Mouse (Mus musculus) liver, embryonic 14.5 days (tissue): ENCODE measurements around the gene Nudt17. TPM values are rescaled to one million over a fixed set of nuclear protein-coding genes. Genes with fewer than 3 reads are reported as not detected.

Experiments used
- ATAC-seq: fragments of 200-750 bp; cut with Nextera tagmentation; 2 replicates; pipeline ENCODE4 v1.8.0; 2017; ENCODE audit warnings: moderate number of reproducible peaks, mild to moderate bottlenecking, moderate library complexity; ENCODE audit not compliant: insufficient read depth
- DNase-seq, 3 experiments: peaks; one replicate each; pipeline ENCODE4 v3.0.0-alpha.2; 2012 to 2013; ENCODE audit warnings: low read depth in 3 of 3, low spot score in 3 of 3
- H3K27ac ChIP-seq: fragments of 300-500 bp; sonication (generic); 2 replicates; pipeline ENCODE4 v1.5.1; 2014; ENCODE audit warnings: moderate library complexity, mild to moderate bottlenecking, control low read depth, inconsistent platforms
- H3K27me3 ChIP-seq: fragments of 300-500 bp; sonication (generic); 2 replicates; pipeline ENCODE4 v1.6.1; 2014; ENCODE audit warnings: mild to moderate bottlenecking, low read length, moderate library complexity; ENCODE audit not compliant: control insufficient read depth, insufficient read depth
- H3K36me3 ChIP-seq: fragments of 300-500 bp; sonication (generic); replicated peaks from 2 replicates; pipeline ENCODE4 v1.6.1; 2014; ENCODE audit warnings: low read depth; ENCODE audit not compliant: control insufficient read depth, insufficient read depth
- H3K4me1 ChIP-seq, 2 experiments: fragments of 200-500 bp in 1 of 2; fragments of 300-500 bp in 1 of 2; sonication (generic) in 1 of 2; replicated peaks; 2 replicates each; pipeline ENCODE4 v1.6.1; 2012 to 2014; ENCODE audit warnings: antibody characterized with exemption in 1 of 2, inconsistent platforms in 1 of 2, low read length in 1 of 2; ENCODE audit not compliant: control insufficient read depth in 2 of 2, insufficient read depth in 2 of 2
- H3K4me2 ChIP-seq: fragments of 300-500 bp; sonication (generic); 2 replicates; pipeline ENCODE4 v1.6.1; 2014; ENCODE audit warnings: low read depth, mild to moderate bottlenecking, control low read depth, moderate library complexity
- H3K4me3 ChIP-seq, 2 experiments: fragments of 200-500 bp in 1 of 2; fragments of 300-500 bp in 1 of 2; sonication (generic) in 1 of 2; 2 replicates each; pipeline ENCODE4 v1.5.1; 2012 to 2014; ENCODE audit warnings: low read depth in 2 of 2, low read length in 2 of 2, mild to moderate bottlenecking in 2 of 2, control low read depth in 1 of 2, inconsistent platforms in 1 of 2, moderate library complexity in 1 of 2; ENCODE audit not compliant: insufficient read depth in 1 of 2
- H3K9ac ChIP-seq: fragments of 300-500 bp; sonication (generic); replicated peaks from 2 replicates; pipeline ENCODE4 v1.6.1; 2014; ENCODE audit warnings: mild to moderate bottlenecking, control low read depth, moderate library complexity
- H3K9me3 ChIP-seq: fragments of 300-500 bp; sonication (generic); 2 replicates; pipeline ENCODE4 v1.6.1; 2016; ENCODE audit warnings: low read length, mixed read lengths; ENCODE audit not compliant: control insufficient read depth
- CTCF ChIP-seq: IDR thresholded peaks from 2 replicates; pipeline ENCODE4 v1.5.1; 2016; ENCODE audit warnings: antibody characterized with exemption, low read depth, control low read depth
- EP300 ChIP-seq: IDR thresholded peaks from 2 replicates; pipeline ENCODE4 v1.6.1; 2016; ENCODE audit warnings: antibody characterized with exemption, low read depth
- WGBS: fragments of 180-500 bp; shearing (Covaris S2); extraction: QIAGEN DNeasy Blood & Tissue Kit; methylation state at CpG from one replicate; pipeline ENCODE4 v1.1.7; 2014; ENCODE audit not compliant: insufficient replicate concordance; 5-methylcytosine and 5-hydroxymethylcytosine counted together
- polyA plus RNA-seq, 2 experiments: library from polyadenylated mRNA; depleted of rRNA in 1 of 2; stranded (reverse) in 1 of 2; unstranded in 1 of 2; fragments of >200 nt; fragmentation: Nextera tagmentation in 1 of 2; extraction: Ambion mirVana in 1 of 2; gene quantifications; 2 replicates each; pipeline versions ENCODE4 v1.2.1 to v1.2.3; 2012 to 2014

Nudt17 gene
- polyA plus RNA-seq, 2 experiments: 0.65 to 1.4 TPM

DNA sequence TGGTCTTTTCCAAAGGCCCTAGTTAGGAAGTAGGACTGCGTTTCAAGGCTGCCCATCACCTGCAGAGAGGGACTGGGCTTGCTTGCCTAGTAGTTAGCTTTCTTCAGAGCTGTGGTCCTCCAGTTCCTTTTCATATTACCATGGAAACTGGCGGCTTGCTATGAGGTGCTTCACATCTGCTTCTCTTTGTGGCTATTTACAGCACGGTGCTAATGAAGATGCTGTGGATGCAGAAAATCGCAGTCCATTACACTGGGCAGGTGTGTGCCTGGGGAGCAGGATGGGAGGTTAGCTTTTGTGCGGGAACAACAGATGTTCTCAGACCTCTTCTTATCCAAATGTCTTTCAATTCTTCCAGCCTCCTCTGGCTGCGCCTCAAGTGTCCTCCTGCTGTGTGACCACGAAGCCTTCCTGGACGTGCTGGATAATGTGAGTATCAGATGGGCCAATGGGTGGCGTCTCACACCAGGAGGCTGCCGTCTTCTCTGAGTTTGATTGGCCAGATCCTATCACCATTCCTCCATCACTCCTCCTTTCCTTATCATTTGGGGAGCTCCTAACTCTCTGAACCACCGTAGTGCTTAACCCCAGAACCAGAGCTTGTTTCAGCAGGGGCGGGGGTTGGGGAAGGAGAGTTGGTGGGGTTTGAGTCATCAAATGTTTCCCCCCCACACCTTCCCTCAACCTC, 27.9 kb downstream of the Nudt17 start:
- H3K9me3 ChIP-seq: no peaks in the 10 kb centered on the region
- no peaks in the 10 kb centered on the region for H3K36me3 ChIP-seq
- no peak for TF ChIP-seq EP300
- TF ChIP-seq CTCF: no peak
- H3K4me2 ChIP-seq: no peak overlapping the region
- H3K9ac ChIP-seq: no peak overlapping the region
- no peak overlapping the region for H3K27ac ChIP-seq
- H3K4me3 ChIP-seq: no peak overlapping the region
- 22% methylated on average over 12 of the region's 12 CpGs for WGBS
- peaks cover 17% of the 10 kb centered on the region for H3K27me3 ChIP-seq
- ATAC-seq (no peak), DNase-seq (no peak)
- peaks cover 0 to 6% of the 10 kb centered on the region in 2 experiments; a peak in 3 of 4 replicates for H3K4me1 ChIP-seq

DNA sequence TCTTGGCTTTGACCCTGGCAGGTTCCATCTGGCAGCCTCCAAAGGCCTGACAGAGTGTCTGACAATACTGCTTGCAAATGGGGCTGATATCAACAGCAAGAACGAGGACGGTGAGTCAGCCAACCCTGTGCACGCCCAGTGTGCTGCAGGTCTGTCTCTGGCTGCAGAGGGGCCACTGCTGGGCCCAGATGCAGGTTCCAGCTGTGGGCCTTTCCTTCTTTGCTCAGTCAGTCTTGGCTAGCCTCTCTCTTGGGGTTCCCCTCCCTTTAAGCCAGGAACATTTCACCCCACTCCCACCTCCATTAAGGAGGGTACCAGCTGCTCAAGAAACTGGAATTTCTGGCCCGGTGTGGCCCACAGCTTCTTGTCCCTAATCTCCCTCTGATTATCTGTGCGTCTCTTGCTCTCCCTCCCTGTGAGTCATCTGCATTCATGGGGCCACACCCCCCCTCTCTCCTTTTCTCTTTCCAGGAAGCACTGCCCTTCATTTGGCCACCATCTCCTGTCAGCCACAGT, 29.1 kb downstream of the Nudt17 start:
- DNase-seq (no peak), ATAC-seq (peak; percentile 50; the same call in 1 of the 2 replicates)
- Histone ChIP-seq H3K27ac (no peak overlapping the region), H3K36me3 (no peaks in the 10 kb centered on the region), H3K4me3 (no peak overlapping the region), H3K9ac (no peak overlapping the region), H3K4me1 (peaks cover 0 to 6% of the 10 kb centered on the region in 2 experiments; a peak in 3 of 4 replicates), H3K4me2 (no peak overlapping the region), H3K9me3 (no peaks in the 10 kb centered on the region), H3K27me3 (peaks cover 6% of the 10 kb centered on the region)
- WGBS: 9% methylated on average over 5 of the region's 5 CpGs
- TF ChIP-seq CTCF (no peak), EP300 (no peak)

DNA sequence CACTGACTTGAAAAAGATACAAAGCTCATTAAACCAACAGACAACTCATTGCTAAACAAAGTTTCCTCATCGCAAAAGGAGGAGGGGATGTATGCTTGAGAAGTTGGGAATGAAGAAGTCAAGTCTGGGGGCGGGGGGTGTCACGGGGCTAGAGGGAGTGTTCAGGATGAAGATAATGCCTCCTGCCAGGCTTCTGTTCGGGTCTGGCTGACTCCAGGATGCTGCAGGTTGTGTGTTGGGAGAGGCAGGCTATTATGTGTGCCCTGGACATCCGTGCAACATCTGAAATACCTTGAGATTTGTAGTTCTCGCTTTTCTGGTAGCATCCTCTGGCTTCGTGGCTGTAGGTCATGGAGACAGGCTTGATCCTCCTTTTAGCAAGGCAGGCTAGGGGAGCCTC, 29.9 kb downstream of the Nudt17 start:
- no peaks in the 10 kb centered on the region for H3K9me3 ChIP-seq
- peaks cover 0 to 6% of the 10 kb centered on the region in 2 experiments; a peak in 3 of 4 replicates for H3K4me1 ChIP-seq
- no peak overlapping the region for H3K27ac ChIP-seq
- no peak for TF ChIP-seq EP300
- no peak for TF ChIP-seq CTCF
- H3K4me3 ChIP-seq: no peak overlapping the region
- H3K4me2 ChIP-seq: no peak overlapping the region
- no peak overlapping the region for H3K9ac ChIP-seq
- H3K27me3 ChIP-seq: peaks cover 1% of the 10 kb centered on the region
- DNase-seq (no peak), ATAC-seq (no peak)
- 58% methylated on average over 7 of the region's 7 CpGs for WGBS
- no peaks in the 10 kb centered on the region for H3K36me3 ChIP-seq

DNA sequence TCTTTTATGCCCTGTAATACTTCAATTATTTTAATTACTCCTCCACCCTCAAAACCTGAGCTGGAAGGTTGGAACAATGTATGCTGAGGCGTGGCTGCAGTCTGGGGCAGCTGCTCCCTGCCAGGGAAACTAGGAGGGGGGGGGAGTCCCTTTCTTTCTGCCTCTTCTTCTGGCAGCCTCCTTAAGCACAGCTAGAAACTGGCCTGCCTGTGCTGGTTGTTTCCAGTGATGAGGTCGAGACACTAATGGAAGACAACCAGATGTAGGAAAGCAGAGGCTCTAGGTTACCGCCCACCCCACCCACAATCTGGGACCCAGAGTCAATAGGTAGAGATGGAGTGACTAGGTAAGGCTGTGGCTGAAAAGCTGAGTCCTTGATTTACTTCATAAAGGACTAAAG, 32.7 kb downstream of the Nudt17 start:
- 58% methylated on average over 3 of the region's 3 CpGs for WGBS
- no peak overlapping the region for H3K9ac ChIP-seq
- peaks cover 3% of the 10 kb centered on the region for H3K27me3 ChIP-seq
- no peak overlapping the region for H3K27ac ChIP-seq
- H3K9me3 ChIP-seq: no peaks in the 10 kb centered on the region
- H3K36me3 ChIP-seq: no peaks in the 10 kb centered on the region
- DNase-seq (no peak), ATAC-seq (no peak)
- no peak overlapping the region for H3K4me3 ChIP-seq
- peaks cover 0 to 8% of the 10 kb centered on the region in 2 experiments; a peak in 3 of 4 replicates for H3K4me1 ChIP-seq
- TF ChIP-seq EP300 (no peak), CTCF (no peak)
- no peak overlapping the region for H3K4me2 ChIP-seq

DNA sequence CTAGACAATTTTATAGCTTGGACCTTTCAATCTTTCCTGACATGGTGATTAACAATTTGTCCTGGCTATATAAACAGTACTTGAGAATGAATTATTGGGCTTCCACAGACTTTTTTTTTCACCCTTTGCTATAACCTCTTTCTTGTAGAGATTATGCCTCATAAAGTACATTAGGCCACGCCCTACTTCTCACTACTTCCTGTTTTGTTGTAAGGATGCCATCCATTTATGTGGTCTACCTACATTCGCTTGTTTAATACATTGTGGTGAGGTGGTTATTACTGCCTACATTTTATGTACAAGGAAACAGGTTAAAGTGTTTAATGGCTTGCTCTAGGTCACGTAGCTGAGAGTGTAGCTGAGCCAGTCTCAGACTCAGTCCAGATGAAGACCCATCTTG, 33.2 kb downstream of the Nudt17 start:
- H3K36me3 ChIP-seq: no peaks in the 10 kb centered on the region
- ATAC-seq: no peak
- H3K4me3 ChIP-seq: no peak overlapping the region
- H3K9ac ChIP-seq: no peak overlapping the region
- peaks cover 3% of the 10 kb centered on the region for H3K27me3 ChIP-seq
- 50% methylated on average over 3 of the region's 3 CpGs for WGBS
- no peak for DNase-seq
- no peak for TF ChIP-seq EP300
- TF ChIP-seq CTCF: no peak
- H3K27ac ChIP-seq: no peak overlapping the region
- H3K4me2 ChIP-seq: no peak overlapping the region
- H3K4me1 ChIP-seq: peaks cover 0 to 11% of the 10 kb centered on the region in 2 experiments
- H3K9me3 ChIP-seq: no peaks in the 10 kb centered on the region
